Mouse (Mus musculus) layer of hippocampus, adult 8-10 months (tissue): ENCODE measurements around the gene Dhx57. TPM values are rescaled to one million over a fixed set of nuclear protein-coding genes. Genes with fewer than 3 reads are reported as not detected.

Experiments used
- DNase-seq, 2 experiments: peaks; one replicate each; pipeline ENCODE4 v3.0.0; 2022; ENCODE audit warnings: low spot score in 2 of 2
- total RNA-seq, 4 experiments: library from RNA; stranded (reverse); gene quantifications; 2 replicates each; pipeline ENCODE4 v1.2.4; 2022

Gene Dhx57
- total RNA-seq, 4 experiments from 2014 or later = 35.5 to 42.2 (median 38.5) TPM

- no peak for DNase-seq
These were observed 91.0 kb downstream of the Dhx57 start for GRCm38 (mm10) chr17:80199160-80199778.

GRCm38 (mm10) chr17:80193075-80193474, 97.2 kb downstream of the Dhx57 start:
- no peak for DNase-seq

Other genes starting within 250 kb of the Dhx57 start
- 10 to 100 TPM; 61.5 to 65.8 (median 63.6) TPM for gene Hnrnpll, start 228.1 kb downstream of the Dhx57 start, total RNA-seq
- gene Galm, start 163.0 kb downstream of the Dhx57 start, total RNA-seq = 1 to 10 TPM; 4.4 to 5.4 (median 4.9) TPM
- 100 to 1,000 TPM; 110 to 136 (median 121) TPM for gene Srsf7, start 83.2 kb downstream of the Dhx57 start, total RNA-seq
- gene Ttc39d, start 83.0 kb downstream of the Dhx57 start, total RNA-seq = under 1 TPM; 0.21 to 0.43 (median 0.30) TPM
- 1 to 10 TPM; 4.9 to 6.5 (median 5.6) TPM for gene Gemin6, start 66.0 kb downstream of the Dhx57 start, total RNA-seq
- gene Morn2, start 273 bp downstream of the Dhx57 start, total RNA-seq = 10 to 100 TPM; 13.1 to 24.6 (median 16.8) TPM
- gene Arhgef33, start 16.9 kb upstream of the Dhx57 start, total RNA-seq = 1 to 10 TPM; 2.4 to 4.1 (median 2.8) TPM
- 1 to 10 TPM in 2 of 4 experiments, not detected in 2; 2.1 to 2.6 TPM for gene Gm10190, start 83.1 kb upstream of the Dhx57 start, total RNA-seq
- gene Sos1, start 190.0 kb upstream of the Dhx57 start, total RNA-seq = 10 to 100 TPM; 32.0 to 39.6 (median 37.8) TPM